Comparison of ENCODE assay signal across 5 mouse cellular contexts in the genomic region with DNA sequence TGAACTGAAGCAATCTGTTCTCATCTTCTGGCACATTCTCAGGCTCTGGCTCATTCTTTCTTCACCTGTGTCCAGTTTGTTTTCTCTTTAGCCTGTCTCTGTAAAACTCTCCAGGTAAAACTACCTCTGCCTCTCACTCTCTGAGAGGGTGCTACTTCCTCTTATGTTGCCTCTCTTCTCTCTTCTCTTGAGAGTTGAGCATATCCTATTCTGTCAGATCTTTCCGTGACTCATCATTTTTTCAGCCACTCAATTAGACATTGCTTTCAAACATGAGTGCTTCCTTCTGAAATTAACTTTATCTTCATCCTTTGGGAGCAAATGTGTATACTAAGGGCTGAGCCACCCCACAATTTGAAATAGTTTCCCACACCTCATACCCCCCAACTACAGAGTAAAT. TPM values are rescaled to one million over a fixed set of nuclear protein-coding genes. Genes with fewer than 3 reads are reported as not detected.
DNase-seq lines count a peak whose midpoint lies in the region; ATAC-seq and TF ChIP-seq lines count a peak whose summit lies in the region.
"Not testable (repeated sequence)": the region's sequence is repeated elsewhere in the genome, so short reads cannot be mapped to it uniquely, and the experiment has no call there.

No protein-coding gene starts in this region.

- not testable (repeated sequence) for H3K9me3 ChIP-seq in CH12.LX (replicated peaks; ENCODE audit: low read length); MEL (replicated peaks; ENCODE audit: insufficient read depth, low read length)

- H3K4me2 ChIP-seq in CH12.LX (ENCODE audit: insufficient read depth, low read depth, poor library complexity, severe bottlenecking): not testable (repeated sequence)

- not testable (repeated sequence) for H3K4me3 ChIP-seq in CH12.LX (replicated peaks in 1 of 3; ENCODE audit: low read depth in 2 of 3, low read length in 2 of 3, poor library complexity in 1 of 3); MEL (ENCODE audit: control insufficient read depth in 1 of 2, insufficient read depth in 1 of 2, low read depth in 2 of 2, low read length in 2 of 2)

- H3K27ac ChIP-seq in CH12.LX (ENCODE audit: insufficient read depth, low read depth): not testable (repeated sequence)
- H3K27ac ChIP-seq in MEL (ENCODE audit: control insufficient read depth, low read depth, low read length): peak overlapping the region; percentile 19; the same call in 1 of the 2 replicates

- not testable (repeated sequence) for TF ChIP-seq RAD21 in CH12.LX (IDR thresholded peaks at IDR 0.05; ENCODE audit: low read depth, low read length); MEL (IDR thresholded peaks at IDR 0.05; ENCODE audit: low read depth, low read length)

- H3K9ac ChIP-seq in CH12.LX (ENCODE audit: insufficient read depth, low read depth); MEL (ENCODE audit: control insufficient read depth, low read depth, low read length, poor library complexity, severe bottlenecking): not testable (repeated sequence)

- dilution Hi-C loops in CH12.LX (cut with MboI; ENCODE audit: extremely low pct_ligation_motif_present, extremely low pct_unique_long_range_greater_than_20kb, low sequenced_read_pairs): not testable (repeated sequence)

- DNase-seq in A20 (ENCODE audit: low read depth, low spot score) (peak; percentile 67), CH12.LX (ENCODE audit: extremely low read depth) (peak; percentile 33), MEL (ENCODE audit: low read depth, low spot score) (peak; percentile 69)
- peak; percentile 54 for DNase-seq in splenic B cell, adult 2 months (ENCODE audit: low read depth, low spot score)

- in situ Hi-C loops in CH12.LX (cut with MboI; ENCODE audit: low pct_ligation_motif_present, low pct_unique_long_range_greater_than_20kb, low sequenced_read_pairs): not testable (repeated sequence)

- H3K79me2 ChIP-seq in CH12.LX (replicated peaks; ENCODE audit: control insufficient read depth, extremely low read depth, insufficient read depth, poor library complexity, severe bottlenecking): peaks cover 21% of the 10 kb centered on the region
- not testable (repeated sequence) for H3K79me2 ChIP-seq in MEL (ENCODE audit: control insufficient read depth, insufficient read depth, low read length, poor library complexity)

- H3K36me3 ChIP-seq in CH12.LX (replicated peaks in 1 of 2; ENCODE audit: control insufficient read depth in 1 of 2, insufficient read depth in 1 of 2, low read length in 1 of 2); MEL (ENCODE audit: control insufficient read depth in 1 of 2, insufficient read depth in 2 of 2, low read length in 2 of 2); splenic B cell, adult 2 months (ENCODE audit: control insufficient read depth, insufficient read depth, low read length, poor library complexity, severe bottlenecking): not testable (repeated sequence)

- H3K27me3 ChIP-seq in CH12.LX (replicated peaks); MEL (ENCODE audit: control insufficient read depth in 1 of 2, insufficient read depth in 2 of 2, low read length in 2 of 2); splenic B cell, adult 2 months (ENCODE audit: control insufficient read depth, insufficient read depth, low read length, poor library complexity, severe bottlenecking): not testable (repeated sequence)

- not testable (repeated sequence) for TF ChIP-seq POLR2A in CH12.LX (IDR thresholded peaks at IDR 0.05; ENCODE audit: low read depth, low read length); MEL (IDR thresholded peaks at IDR 0.05; ENCODE audit: control insufficient read depth in 1 of 2, insufficient read depth in 1 of 2, low read depth in 1 of 2, low read length in 2 of 2, poor library complexity in 1 of 2)

- H3K4me1 ChIP-seq in CH12.LX (ENCODE audit: control insufficient read depth in 1 of 2, insufficient read depth in 2 of 2); MEL (ENCODE audit: control insufficient read depth in 1 of 2, insufficient read depth in 2 of 2, low read length in 2 of 2): not testable (repeated sequence)

- not testable (repeated sequence) for TF ChIP-seq EP300 in CH12.LX (IDR thresholded peaks at IDR 0.05; ENCODE audit: low read length); MEL (IDR thresholded peaks at IDR 0.05; ENCODE audit: low read depth in 1 of 2, low read length in 2 of 2)

- peak; percentile 30; the same call in 1 of the 2 replicates for ATAC-seq in neutrophil, adult 5-6 weeks (ENCODE audit: extremely low read depth, insufficient number of reproducible peaks, low FRiP score, poor library complexity, severe bottlenecking)

- TF ChIP-seq CTCF in CH12.LX (conservative IDR thresholded peaks at IDR 0.05 in 1 of 2, IDR thresholded peaks at IDR 0.05 in 1 of 2; ENCODE audit: low read depth in 2 of 2, low read length in 2 of 2); MEL (IDR thresholded peaks at IDR 0.05 in 2 of 3, conservative IDR thresholded peaks at IDR 0.05 in 1 of 3; ENCODE audit: control insufficient read depth in 1 of 3, insufficient read depth in 1 of 3, low read depth in 2 of 3, low read length in 3 of 3, poor library complexity in 1 of 3, severe bottlenecking in 1 of 3): not testable (repeated sequence)

RNA-seq across cellular contexts. Expression of gene 4930522L14Rik, which starts 6.6 kb away (rescaled TPM):
- 11.1 and 11.5 TPM in 2 replicates for total RNA-seq in CH12.LX (2012; rRNA removed)
- total RNA-seq in CH12.LX (2014; rRNA removed): 21.9 and 30.6 TPM in 2 replicates
- polyA plus RNA-seq in CH12.LX (2012; ENCODE audit: insufficient read length, low read depth): 5.6 and 7.1 TPM in 2 replicates
- total RNA-seq in MEL (2012; rRNA removed): 5.8 and 6.6 TPM in 2 replicates
- 100 to 1,000 TPM in 1 of 2 experiments, 1 to 10 TPM in 1; 2.8 to 172 TPM for polyA plus RNA-seq in MEL (2012; ENCODE audit: insufficient read depth in 1 of 2, insufficient read length in 2 of 2, low read depth in 1 of 2, low replicate concordance in 2 of 2, missing spikeins in 1 of 2)
- 14.7 and 16.1 TPM in 2 replicates for total RNA-seq in neutrophil, adult 5-6 weeks (2017)

RNA-seq across cellular contexts. Expression of gene 5430403G16Rik, which starts 54.2 kb away (rescaled TPM):
- 3.8 and 4.0 TPM in 2 replicates for total RNA-seq in CH12.LX (2012; rRNA removed)
- total RNA-seq in CH12.LX (2014; rRNA removed): 7.0 and 7.4 TPM in 2 replicates
- polyA plus RNA-seq in CH12.LX (2012; ENCODE audit: insufficient read length, low read depth): 3.1 and 3.3 TPM in 2 replicates
- 1.5 and 1.6 TPM in 2 replicates for total RNA-seq in MEL (2012; rRNA removed)
- 100 to 1,000 TPM in 1 of 2 experiments, 1 to 10 TPM in 1; 1.4 to 145 TPM for polyA plus RNA-seq in MEL (2012; ENCODE audit: insufficient read depth in 1 of 2, insufficient read length in 2 of 2, low read depth in 1 of 2, low replicate concordance in 2 of 2, missing spikeins in 1 of 2)
- total RNA-seq in neutrophil, adult 5-6 weeks (2017): 2.8 and 4.2 TPM in 2 replicates
